Mouse (Mus musculus) ovary, postnatal 36 days (tissue): ENCODE data around the gene Gm21083.
"Not testable (repeated sequence)": the region's sequence is repeated elsewhere in the genome, so short reads cannot be mapped to it uniquely, and the experiment has no call there.

Source experiments
- DNase-seq: peaks from one replicate; pipeline ENCODE4 v3.0.0; 2022; ENCODE audit warnings: low spot score, mixed read lengths

Gene Gm21083

GRCm38 (mm10) chr5:15577033-15577432 is at the start of gene Gm21083:
TSS of gene Gm21083 (plus strand) at chr5:15577333.
- not testable (repeated sequence) for DNase-seq

GRCm38 (mm10) chr5:15529122-15529521 is 48.0 kb upstream of the Gm21083 start, which contains the start of gene Gm21190:
TSS of gene Gm21190 (minus strand) at chr5:15529222.
- not testable (repeated sequence) for DNase-seq

- not testable (repeated sequence) for DNase-seq
Observed at GRCm38 (mm10) chr5:15548642-15549041, 28.5 kb upstream of the Gm21083 start.

- not testable (repeated sequence) for DNase-seq
Observed at GRCm38 (mm10) chr5:15549134-15549533, 28.0 kb upstream of the Gm21083 start.

GRCm38 (mm10) chr5:15549606-15550005 is 27.5 kb upstream of the Gm21083 start:
- not testable (repeated sequence) for DNase-seq

- DNase-seq: not testable (repeated sequence)
Observed at GRCm38 (mm10) chr5:15558654-15559053, 18.5 kb upstream of the Gm21083 start.

- not testable (repeated sequence) for DNase-seq
Observed at GRCm38 (mm10) chr5:15561425-15562264, 15.5 kb upstream of the Gm21083 start.

GRCm38 (mm10) chr5:15573735-15574134 is 3.4 kb upstream of the Gm21083 start:
- DNase-seq: not testable (repeated sequence)

- not testable (repeated sequence) for DNase-seq
Observed at GRCm38 (mm10) chr5:15586351-15586750, 9.2 kb downstream of the Gm21083 start.

- DNase-seq: not testable (repeated sequence)
Observed at GRCm38 (mm10) chr5:15588291-15588690, 11.2 kb downstream of the Gm21083 start.

- not testable (repeated sequence) for DNase-seq
Observed at GRCm38 (mm10) chr5:15590635-15591034, 13.5 kb downstream of the Gm21083 start.

- not testable (repeated sequence) for DNase-seq
Observed at GRCm38 (mm10) chr5:15591577-15591976, 14.4 kb downstream of the Gm21083 start.

GRCm38 (mm10) chr5:15598831-15599230 is 21.7 kb downstream of the Gm21083 start:
- DNase-seq: not testable (repeated sequence)

- DNase-seq: not testable (repeated sequence)
Observed at GRCm38 (mm10) chr5:15600342-15600741, 23.2 kb downstream of the Gm21083 start.

GRCm38 (mm10) chr5:15601481-15601880 is 24.3 kb downstream of the Gm21083 start:
- not testable (repeated sequence) for DNase-seq

GRCm38 (mm10) chr5:15601960-15602359 is 24.8 kb downstream of the Gm21083 start:
- not testable (repeated sequence) for DNase-seq

GRCm38 (mm10) chr5:15602424-15602947 is 25.4 kb downstream of the Gm21083 start:
- DNase-seq: not testable (repeated sequence)

GRCm38 (mm10) chr5:15603008-15603407 is 25.9 kb downstream of the Gm21083 start:
- not testable (repeated sequence) for DNase-seq

GRCm38 (mm10) chr5:15603585-15603984 is 26.5 kb downstream of the Gm21083 start:
- DNase-seq: not testable (repeated sequence)

- peak; percentile 9 for DNase-seq
Observed at GRCm38 (mm10) chr5:15606677-15607076, 29.5 kb downstream of the Gm21083 start.

- not testable (repeated sequence) for DNase-seq
Observed at GRCm38 (mm10) chr5:15610695-15611094, 33.6 kb downstream of the Gm21083 start.

GRCm38 (mm10) chr5:15616195-15616594 is 39.1 kb downstream of the Gm21083 start:
- not testable (repeated sequence) for DNase-seq

GRCm38 (mm10) chr5:15618764-15619163 is 41.6 kb downstream of the Gm21083 start, which contains the start of gene Speer4d:
TSS of gene Speer4d (plus strand) at chr5:15619064.
- not testable (repeated sequence) for DNase-seq
